Mouse (Mus musculus) spleen, postnatal 36 days (tissue): ENCODE results near the gene Larp7.
A peak's percentile ranks its signal among the peaks of the same experiment; 100 is the strongest.

Experiments
- DNase-seq, 2 experiments: peaks; one replicate each; pipeline ENCODE4 v3.0.0; 2022; ENCODE audit warnings: low spot score in 2 of 2, mixed read lengths in 1 of 2

The Larp7 gene

DNA sequence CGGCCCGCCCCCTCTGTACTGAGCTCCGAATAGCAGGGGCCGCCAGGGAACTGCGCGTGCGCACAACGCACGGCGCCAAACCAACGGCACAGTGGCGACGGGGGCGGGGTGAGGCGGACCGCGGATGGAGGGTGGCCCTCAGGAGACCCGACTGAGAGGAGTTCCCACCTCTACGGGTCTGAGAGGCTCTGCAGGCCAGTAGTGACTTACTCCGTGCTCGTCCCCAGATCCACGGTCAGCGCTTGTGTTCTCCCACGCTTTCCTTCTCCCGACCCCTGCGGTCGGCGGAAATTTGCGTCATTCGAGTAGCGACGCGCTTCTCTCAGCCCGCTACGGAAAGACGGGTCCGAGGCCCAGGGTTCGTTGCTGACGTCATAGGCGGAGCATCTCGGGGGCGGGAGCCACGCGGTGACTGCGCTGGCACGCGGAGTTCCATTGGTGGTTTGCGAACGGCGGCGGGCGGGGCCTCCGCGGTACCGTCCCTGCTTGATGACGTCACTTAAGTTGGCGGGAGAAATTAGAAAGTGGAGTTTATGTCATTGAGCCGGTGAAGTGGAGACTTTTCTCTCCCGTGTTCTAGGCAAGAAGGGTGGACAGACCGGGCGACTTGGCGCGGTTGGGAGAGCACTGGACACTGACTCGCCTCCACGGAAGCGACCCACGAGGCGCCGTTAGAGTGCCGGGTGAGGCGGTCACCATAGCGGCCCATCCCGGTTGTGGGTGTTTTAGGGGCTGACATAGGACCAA is at the start of gene Larp7, which contains the start of gene Zgrf1:
TSS of gene Larp7 (minus strand) at position 377 of the 747 bp plus-strand sequence.
TSS of gene Zgrf1 (plus strand) at position 517 of the 747 bp plus-strand sequence.
- DNase-seq, result peak; percentile 98 to 99

DNA sequence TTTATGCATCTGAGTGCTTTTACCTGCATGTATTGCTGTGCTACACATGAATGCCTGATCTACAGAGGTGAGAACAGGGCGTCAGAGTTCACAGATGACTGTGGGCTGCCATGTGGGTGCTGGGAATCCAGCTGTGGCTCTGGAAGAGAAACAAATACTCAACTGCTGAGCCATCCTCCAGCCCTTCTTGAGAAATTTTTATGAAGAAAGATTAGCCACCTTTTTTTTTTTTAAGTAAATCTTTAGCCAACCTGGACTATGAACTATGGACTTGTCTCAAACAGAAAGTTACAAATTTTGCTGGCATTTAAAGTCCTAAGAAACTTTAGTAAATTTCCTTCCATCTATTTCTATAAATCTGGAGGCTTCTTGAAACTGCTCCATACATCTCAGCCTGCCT is 44.0 kb upstream of the Larp7 start:
- DNase-seq, result no peak

DNA sequence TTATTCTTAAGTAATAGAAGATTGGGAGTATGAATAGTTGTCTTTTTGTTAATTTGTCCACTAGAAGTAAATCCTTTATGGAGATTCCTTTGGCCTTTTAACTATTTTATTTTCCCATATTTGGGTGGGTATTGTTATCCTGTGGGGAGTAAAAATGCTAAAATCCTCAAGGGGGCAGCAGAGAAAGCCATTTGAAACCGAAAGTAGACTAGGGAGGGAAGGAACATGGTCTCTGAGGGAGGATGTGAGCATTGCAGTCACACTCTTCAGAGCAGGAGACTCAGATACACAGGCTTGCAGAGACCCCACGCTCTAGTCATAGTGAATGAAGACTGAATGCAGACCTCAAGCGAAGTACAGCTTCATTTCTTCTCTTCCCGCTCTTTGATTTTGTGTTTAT is 19.4 kb upstream of the Larp7 start:
- peak; percentile 54 to 64 for DNase-seq

- no peak for DNase-seq
These were observed 12.0 kb upstream of the Larp7 start for GRCm38 (mm10) chr3:127565129-127565528.

- no peak for DNase-seq
These were observed 9.8 kb upstream of the Larp7 start for GRCm38 (mm10) chr3:127562974-127563373.

DNA sequence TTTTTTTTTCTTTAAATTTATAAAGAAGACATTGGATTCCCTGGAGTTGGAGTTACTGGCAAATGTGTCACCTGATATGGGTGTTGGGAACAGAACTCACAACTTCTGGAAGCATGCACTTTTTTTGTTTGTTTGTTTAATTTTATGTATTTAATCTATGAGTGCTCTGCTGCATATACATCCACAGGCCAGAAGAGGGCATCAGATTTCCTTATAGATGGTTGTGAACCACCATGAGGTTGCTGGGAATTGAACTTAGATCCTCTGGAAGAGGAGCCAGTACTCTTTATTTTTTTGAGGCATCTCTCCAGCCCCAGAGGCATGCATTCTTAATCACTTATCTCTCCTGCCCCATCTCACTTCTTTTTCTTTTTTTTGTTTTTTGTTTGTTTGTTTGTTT is 5.1 kb upstream of the Larp7 start:
- no peak for DNase-seq

GRCm38 (mm10) chr3:127554723-127555122 is 1.6 kb upstream of the Larp7 start:
- DNase-seq, result no peak

GRCm38 (mm10) chr3:127553720-127554043 is 533 bp upstream of the Larp7 start:
- DNase-seq, result no peak

GRCm38 (mm10) chr3:127552434-127552972 is 646 bp downstream of the Larp7 start:
- DNase-seq, result no peak

GRCm38 (mm10) chr3:127547882-127548281 is 5.3 kb downstream of the Larp7 start:
- peak in 1 of 2 experiments; percentile 20 for DNase-seq

DNA sequence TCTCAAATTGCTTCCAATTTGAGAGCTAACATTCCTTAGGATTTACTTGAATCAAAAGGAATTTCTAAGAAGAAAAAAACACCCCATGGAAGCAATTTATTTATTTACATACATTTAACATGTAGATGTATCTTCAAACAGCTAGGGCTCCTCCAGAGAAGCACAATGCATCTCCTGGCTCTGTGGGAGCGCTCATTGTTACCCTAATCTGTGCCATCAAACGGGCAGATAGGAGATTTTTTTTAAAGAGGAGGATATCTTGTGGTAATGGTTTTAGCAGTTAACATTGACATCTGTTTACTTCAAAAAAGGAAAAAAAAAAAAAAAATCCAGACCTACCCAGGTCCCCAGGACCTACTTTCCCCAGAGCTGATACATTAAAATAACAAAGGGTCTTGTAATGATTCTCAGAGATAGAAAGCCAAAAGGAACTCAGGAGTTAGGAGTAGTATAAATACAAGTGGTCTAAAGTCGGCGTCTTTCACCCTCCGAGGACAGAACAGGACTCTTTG is 8.5 kb downstream of the Larp7 start:
- DNase-seq, result no peak

GRCm38 (mm10) chr3:127543976-127544375 is 9.2 kb downstream of the Larp7 start:
- no peak for DNase-seq

DNA sequence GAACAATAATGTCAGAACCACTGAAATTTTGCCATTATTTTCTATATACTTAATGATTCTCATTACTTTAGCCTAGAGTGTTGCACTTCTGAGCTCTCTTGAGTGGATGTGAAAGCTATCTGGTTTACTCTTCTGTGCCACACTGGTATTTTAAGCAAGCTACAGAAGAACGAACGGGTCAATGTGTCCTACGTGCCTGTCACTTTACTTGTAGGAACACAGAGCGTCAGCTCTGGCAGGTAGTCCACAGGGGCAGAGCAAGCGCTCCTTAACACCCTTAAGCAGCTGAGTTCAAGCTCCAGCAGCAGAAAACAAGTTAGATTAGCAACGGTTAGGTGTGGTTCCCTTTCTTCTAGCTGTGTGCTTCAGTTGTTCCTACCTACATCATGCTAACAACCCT is 14.0 kb downstream of the Larp7 start:
- DNase-seq, result no peak

- no peak for DNase-seq
These were observed 22.9 kb downstream of the Larp7 start for GRCm38 (mm10) chr3:127530293-127530692.

GRCm38 (mm10) chr3:127529824-127530223 is 23.3 kb downstream of the Larp7 start:
- DNase-seq, result no peak

DNA sequence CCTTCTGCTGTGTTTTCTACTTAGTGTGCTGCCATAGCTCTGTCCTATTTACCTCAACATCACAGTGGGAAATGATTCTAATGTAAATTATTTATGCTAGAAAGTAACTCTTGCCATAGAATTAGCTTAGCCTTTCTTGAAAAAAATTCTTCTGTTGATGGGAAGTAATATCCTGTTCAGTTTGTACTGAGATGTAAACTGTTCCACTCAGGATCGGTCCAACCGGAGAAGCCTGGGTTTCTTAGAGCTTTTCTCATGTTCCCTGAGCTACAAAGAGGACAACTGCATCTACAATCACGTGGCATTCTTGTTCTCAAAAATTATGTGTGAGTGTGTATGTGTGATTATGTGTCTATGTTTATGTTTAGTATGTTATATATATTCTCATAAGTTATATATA is 23.9 kb downstream of the Larp7 start:
- no peak for DNase-seq

DNA sequence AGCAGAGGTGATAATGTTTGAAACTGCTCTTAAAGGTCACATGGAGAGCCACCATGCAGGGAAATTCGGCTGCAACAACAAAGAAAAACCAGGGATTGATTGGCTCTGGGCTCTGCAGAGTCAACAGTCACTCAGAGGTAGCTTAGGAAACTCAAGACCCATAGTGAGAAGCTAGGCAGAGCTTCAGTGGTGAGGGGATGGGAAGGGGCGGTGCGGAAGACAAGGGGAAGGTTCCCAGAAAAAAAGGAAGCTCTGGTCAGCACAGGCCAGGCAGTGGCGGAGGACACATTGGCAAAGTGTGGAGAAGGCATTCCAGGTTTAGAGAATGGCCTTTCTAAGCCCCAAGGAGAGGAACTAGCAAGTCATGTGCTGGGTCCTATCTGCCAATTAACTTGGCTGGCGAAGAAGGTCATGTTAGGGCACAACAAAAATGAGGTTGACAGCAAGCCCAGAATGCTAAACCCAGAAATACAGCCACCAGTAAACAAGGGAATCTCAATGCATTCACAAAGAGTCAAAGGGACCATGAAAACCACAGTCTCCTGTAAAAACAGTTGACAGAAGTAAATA is 25.6 kb downstream of the Larp7 start:
- peak; percentile 2 to 6 for DNase-seq

DNA sequence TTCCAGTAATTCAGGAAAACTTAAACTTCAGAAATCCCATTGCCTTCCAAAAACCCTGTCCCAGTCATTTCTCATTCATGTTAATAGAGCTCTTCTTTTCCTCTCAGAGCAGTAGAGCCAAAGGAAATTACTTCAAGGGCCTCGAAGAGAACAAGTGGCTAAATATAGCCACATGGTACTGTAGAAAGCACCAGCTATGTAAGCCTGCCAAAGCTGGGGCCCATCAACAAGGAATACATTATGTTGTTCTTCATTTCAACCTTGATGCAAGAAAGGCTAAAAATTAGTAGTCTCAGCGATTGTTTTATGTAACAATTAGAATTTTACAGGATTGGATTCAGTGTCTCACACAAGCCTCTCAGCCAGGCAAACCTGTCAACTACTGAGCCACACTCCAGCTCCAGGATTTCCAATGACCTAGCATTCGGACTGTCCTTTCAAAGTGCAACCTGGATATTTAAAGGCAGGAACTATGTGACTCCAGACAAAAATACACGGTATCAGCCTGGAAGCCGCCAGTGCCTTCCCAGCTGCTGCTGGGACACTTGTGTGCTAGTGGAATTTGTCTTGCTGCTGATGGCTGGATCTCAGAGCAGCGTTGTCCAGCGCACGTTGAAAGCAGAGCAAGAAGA is 27.8 kb downstream of the Larp7 start:
- no peak for DNase-seq

- DNase-seq, result no peak
These were observed 32.0 kb downstream of the Larp7 start for GRCm38 (mm10) chr3:127521156-127521555.

DNA sequence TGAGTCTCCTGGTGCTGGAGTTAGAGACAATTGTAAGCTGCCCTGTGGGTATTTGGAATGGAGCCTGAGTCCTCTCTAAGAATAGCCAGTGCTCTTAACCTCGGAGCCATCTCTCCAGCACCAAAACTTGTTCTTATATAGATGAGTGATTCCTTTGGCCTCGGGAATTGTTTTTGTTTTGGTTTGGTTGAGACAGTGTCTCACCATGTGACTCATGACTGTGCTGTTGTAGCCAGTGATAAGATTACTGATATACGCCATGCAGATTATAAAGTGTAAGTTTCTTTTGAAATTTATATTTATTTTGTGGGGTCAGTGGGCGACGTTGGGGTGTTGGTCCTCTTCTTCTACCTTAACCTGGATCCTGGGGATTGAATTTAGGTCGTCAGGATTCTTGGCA is 32.8 kb downstream of the Larp7 start:
- DNase-seq, result no peak

DNA sequence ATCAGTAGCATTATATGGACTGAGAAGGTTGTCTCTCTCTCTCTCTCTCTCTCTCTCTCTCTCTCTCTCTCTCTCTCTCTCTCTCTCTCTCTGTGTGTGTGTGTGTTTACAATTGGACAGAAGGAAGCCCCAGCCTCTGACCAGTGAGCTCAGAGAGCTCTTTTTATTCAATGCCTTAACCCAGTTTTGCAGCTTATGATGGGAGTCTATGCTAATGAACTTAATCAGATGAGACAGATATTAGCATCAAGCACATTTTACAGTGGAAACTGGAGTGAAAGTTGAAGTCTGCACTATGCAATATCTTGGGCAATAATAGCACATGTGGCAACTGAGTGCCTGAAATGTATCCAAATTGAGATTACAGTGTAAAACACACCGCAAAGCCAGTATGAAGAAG is 37.9 kb downstream of the Larp7 start:
- no peak for DNase-seq

- DNase-seq, result no peak
These were observed 39.5 kb downstream of the Larp7 start for GRCm38 (mm10) chr3:127513699-127514098.
